Mouse (Mus musculus) lung, postnatal 0 days (tissue): ENCODE measurements around the gene Ehbp1.

ENCODE experiments used
- CTCF ChIP-seq: IDR thresholded peaks from 2 replicates; pipeline ENCODE4 v1.5.1; 2016; ENCODE audit warnings: antibody characterized with exemption, mild to moderate bottlenecking
- EP300 ChIP-seq: IDR thresholded peaks from 2 replicates; pipeline ENCODE4 v1.6.1; 2016; ENCODE audit warnings: antibody characterized with exemption, mild to moderate bottlenecking, control low read depth

DNA sequence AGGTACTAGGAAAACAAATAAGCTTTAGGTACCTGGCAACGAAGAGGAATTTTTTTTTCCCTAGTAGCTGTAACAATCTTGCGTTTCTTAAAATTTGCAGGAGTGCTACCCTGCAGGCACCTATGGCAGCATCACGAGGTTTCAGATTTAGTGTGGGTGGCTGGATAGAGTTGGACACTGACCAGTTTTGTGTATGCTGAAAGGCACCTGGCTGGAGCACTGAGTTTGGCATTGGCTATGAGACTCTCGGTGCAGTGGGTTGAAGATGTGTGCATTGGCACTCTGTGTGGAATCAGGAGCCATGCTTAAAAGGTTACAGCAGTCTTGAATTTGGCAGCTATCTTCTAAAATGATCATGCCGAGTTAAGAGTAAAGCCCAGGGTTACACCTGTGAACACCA lies 138.7 kb downstream of the Ehbp1 start:
- no peak for TF ChIP-seq CTCF
- no peak for TF ChIP-seq EP300
